Mouse (Mus musculus) midbrain, embryonic 14.5 days (tissue): ENCODE data around the gene Flot2. TPM values are rescaled to one million over a fixed set of nuclear protein-coding genes. Genes with fewer than 3 reads are reported as not detected.

Experiments
- ATAC-seq: fragments of 200-750 bp; cut with Nextera tagmentation; 2 replicates; pipeline ENCODE4 v1.8.0; 2017; ENCODE audit warnings: moderate number of reproducible peaks, moderate library complexity; ENCODE audit not compliant: low FRiP score, low TSS enrichment
- DNase-seq: peaks from one replicate; pipeline ENCODE4 v3.0.0-alpha.2; 2015
- H3K27ac ChIP-seq: fragments of 300-500 bp; sonication (generic); replicated peaks from 2 replicates; pipeline ENCODE4 v1.5.1; 2014; ENCODE audit warnings: mild to moderate bottlenecking, low read depth, low read length, moderate library complexity
- H3K27me3 ChIP-seq: fragments of 300-500 bp; sonication (generic); 2 replicates; pipeline ENCODE4 v1.6.1; 2014; ENCODE audit warnings: low read length, control low read depth, mixed read lengths; ENCODE audit not compliant: control insufficient read depth, insufficient read depth
- H3K36me3 ChIP-seq: fragments of 300-500 bp; sonication (generic); 2 replicates; pipeline ENCODE4 v1.6.1; 2014; ENCODE audit warnings: low read length, control low read depth; ENCODE audit not compliant: control insufficient read depth, insufficient read depth
- H3K4me1 ChIP-seq: fragments of 300-500 bp; sonication (generic); 2 replicates; pipeline ENCODE4 v1.6.1; 2014; ENCODE audit warnings: mild to moderate bottlenecking, antibody characterized with exemption, low read length, control low read depth; ENCODE audit not compliant: control insufficient read depth, insufficient read depth
- H3K4me2 ChIP-seq: fragments of 300-500 bp; sonication (generic); 2 replicates; pipeline ENCODE4 v1.6.1; 2014; ENCODE audit warnings: mild to moderate bottlenecking, low read length, moderate library complexity
- H3K4me3 ChIP-seq: fragments of 300-500 bp; sonication (generic); replicated peaks from 2 replicates; pipeline ENCODE4 v1.5.1; 2014; ENCODE audit warnings: low read depth, low read length
- H3K9ac ChIP-seq: fragments of 300-500 bp; sonication (generic); replicated peaks from 2 replicates; pipeline ENCODE4 v1.6.1; 2014; ENCODE audit warnings: mild to moderate bottlenecking, low read length, moderate library complexity
- H3K9me3 ChIP-seq: fragments of 300-500 bp; sonication (generic); 2 replicates; pipeline ENCODE4 v1.6.1; 2016; ENCODE audit warnings: low read length, control low read depth, mixed read lengths; ENCODE audit not compliant: control insufficient read depth
- WGBS: fragments of 180-500 bp; shearing (Covaris S2); extraction: QIAGEN DNeasy Blood & Tissue Kit; methylation state at CpG from one replicate; pipeline ENCODE4 v1.1.7; 2014; 5-methylcytosine and 5-hydroxymethylcytosine counted together
- polyA plus RNA-seq: library from polyadenylated mRNA; unstranded; fragments of >200 nt; fragmentation: Nextera tagmentation; extraction: Ambion mirVana; gene quantifications from 2 replicates; pipeline ENCODE4 v1.2.1, GENCODE M21; 2014

The Flot2 gene
- polyA plus RNA-seq, 1 experiment from 2014 or later: 64.8 TPM

DNA sequence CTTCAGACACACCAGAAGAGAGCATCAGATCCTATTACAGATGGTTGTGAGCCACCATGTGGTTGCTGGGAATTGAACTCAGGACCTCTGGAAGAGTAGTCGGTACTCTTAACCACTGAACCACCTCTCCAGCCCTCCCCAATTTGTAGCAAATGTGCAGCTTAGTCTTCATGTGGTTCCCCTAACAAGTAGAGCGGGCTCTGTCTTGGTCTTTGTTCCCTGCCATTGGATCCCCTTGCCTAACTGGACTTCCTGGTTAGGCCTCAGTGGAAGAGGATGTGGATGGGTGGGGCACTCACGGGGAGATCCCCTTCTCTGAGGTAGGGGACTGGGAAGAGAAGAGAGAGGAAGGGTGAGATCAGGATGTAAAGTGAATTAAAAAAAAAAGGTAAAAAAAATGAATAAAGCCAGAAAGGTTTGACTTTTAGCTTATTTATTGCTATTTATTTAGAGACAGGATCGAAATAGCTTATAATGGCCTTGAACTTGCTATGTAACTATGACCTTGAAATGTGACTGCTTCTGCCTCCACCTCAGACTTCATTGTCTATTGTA is 49.3 kb downstream of the Flot2 start:
- no peaks in the 10 kb centered on the region for H3K27me3 ChIP-seq
- H3K4me1 ChIP-seq: no peaks in the 10 kb centered on the region
- no peak overlapping the region for H3K4me2 ChIP-seq
- no peaks in the 10 kb centered on the region for H3K36me3 ChIP-seq
- DNase-seq: no peak
- no peaks in the 10 kb centered on the region for H3K9me3 ChIP-seq
- WGBS: 79% methylated on average over 4 of the region's 4 CpGs
- ATAC-seq: no peak
- H3K27ac ChIP-seq: no peak overlapping the region
- H3K9ac ChIP-seq: no peak overlapping the region
- no peak overlapping the region for H3K4me3 ChIP-seq

DNA sequence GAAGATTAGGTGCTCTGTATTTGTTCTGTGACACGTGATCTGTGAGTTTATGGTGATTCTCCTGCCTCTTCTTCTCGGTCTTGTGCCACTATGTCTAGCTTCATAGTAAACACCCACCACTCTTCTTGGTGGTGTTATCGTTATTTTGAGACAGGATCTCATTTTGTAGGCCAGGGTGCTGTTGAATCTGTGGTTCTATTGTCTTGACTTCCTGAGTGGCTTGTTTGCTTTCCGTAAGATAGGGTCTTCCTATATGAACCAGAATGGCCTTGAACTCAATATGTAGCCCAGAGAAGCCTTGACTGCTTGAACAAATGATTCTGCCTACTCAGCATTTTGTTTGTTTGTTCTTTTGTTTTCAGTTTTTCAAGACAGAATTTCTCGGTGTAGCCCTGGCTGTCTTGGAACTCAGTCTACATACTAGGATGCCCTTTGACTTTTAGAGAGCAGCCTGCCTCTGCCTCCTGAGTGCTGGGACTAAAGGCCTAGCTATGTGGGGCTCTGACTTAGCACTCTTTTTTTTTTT is 50.1 kb downstream of the Flot2 start:
- DNase-seq: no peak
- H3K9me3 ChIP-seq: no peaks in the 10 kb centered on the region
- H3K27ac ChIP-seq: no peak overlapping the region

DNA sequence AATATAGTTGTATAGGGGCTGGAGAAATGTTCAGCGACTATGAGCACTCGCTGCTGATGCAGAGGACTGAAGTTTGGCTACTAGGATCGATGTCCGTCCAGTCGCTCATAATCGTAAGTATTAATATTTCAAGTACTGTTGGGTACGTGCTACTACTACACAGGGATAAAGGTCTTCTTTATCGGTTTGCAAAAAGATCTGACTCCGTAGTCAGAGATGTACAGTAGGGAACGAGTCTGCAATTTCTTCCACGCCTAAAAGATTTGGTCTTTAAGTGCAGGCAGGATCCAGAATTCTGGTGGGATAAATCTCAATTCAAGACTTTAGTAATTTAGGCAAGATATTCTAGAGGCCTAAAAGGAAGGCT is 56.4 kb downstream of the Flot2 start:
- peaks cover 23% of the 10 kb centered on the region for H3K4me1 ChIP-seq
- peak overlapping the region; percentile 68 for H3K4me2 ChIP-seq
- 53% methylated on average over 11 of the region's 11 CpGs for WGBS
- H3K27ac ChIP-seq: peak overlapping the region; percentile 83
- H3K9me3 ChIP-seq: no peaks in the 10 kb centered on the region
- DNase-seq (no peak), ATAC-seq (no peak)
- no peaks in the 10 kb centered on the region for H3K36me3 ChIP-seq
- H3K27me3 ChIP-seq: no peaks in the 10 kb centered on the region
- H3K9ac ChIP-seq: peak overlapping the region; percentile 82
- peak overlapping the region; percentile 83 for H3K4me3 ChIP-seq

More for the DNA sequence above, 50.1 kb downstream of the Flot2 start:
- H3K4me3 ChIP-seq: no peak overlapping the region
- no peaks in the 10 kb centered on the region for H3K36me3 ChIP-seq
- H3K4me2 ChIP-seq: no peak overlapping the region
- no peaks in the 10 kb centered on the region for H3K27me3 ChIP-seq
- 85% methylated on average over 5 of the region's 5 CpGs for WGBS
- no peaks in the 10 kb centered on the region for H3K4me1 ChIP-seq
- H3K9ac ChIP-seq: no peak overlapping the region
- ATAC-seq: no peak

DNA sequence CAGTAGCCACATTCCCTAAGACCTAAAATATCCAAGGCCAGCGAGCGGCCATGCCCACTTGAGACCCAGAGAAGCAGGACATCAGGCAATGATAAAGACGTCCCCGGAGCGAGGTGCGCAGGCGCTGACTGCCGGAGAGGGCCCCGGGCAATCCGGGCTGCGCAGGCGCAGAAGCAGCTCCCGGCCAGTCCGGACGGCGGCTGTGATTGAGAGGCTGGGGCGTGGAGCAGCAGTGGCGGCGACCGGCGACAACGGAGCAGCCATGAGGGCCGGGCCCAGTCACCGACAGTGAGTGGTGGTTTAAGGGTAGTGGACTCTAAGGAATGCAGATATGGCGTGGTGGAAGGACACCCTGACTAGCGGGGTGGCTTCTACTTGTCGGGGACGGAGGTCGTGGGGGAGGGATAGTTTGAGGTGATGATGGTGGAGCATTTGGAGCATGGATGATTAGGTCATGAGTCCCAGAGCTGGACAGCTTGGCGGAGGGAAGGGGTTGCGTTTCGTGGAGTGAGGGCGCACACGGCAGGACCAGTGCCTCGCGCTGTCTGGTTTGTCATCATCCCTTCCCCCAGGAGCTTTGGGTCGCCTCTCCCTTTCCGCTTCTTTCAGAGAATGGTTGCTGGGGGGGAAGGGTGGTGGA is 56.9 kb downstream of the Flot2 start, which contains the start of gene Fam222b:
Gene Fam222b, plus strand, starts transcription at position 157 of the 640 bp plus-strand sequence.
- H3K9ac ChIP-seq: peak within 1 kb of the TSS; percentile 82
- WGBS: under 1% methylated on average over 38 of the region's 38 CpGs
- H3K9me3 ChIP-seq: no peaks in the 10 kb centered on the region
- H3K27me3 ChIP-seq: no peaks in the 10 kb centered on the region
- ATAC-seq: peak; percentile 88
- H3K36me3 ChIP-seq: no peaks in the 10 kb centered on the region
- H3K4me3 ChIP-seq: peak within 1 kb of the TSS; percentile 83
- DNase-seq: peak; percentile 96
- H3K4me2 ChIP-seq: peak within 1 kb of the TSS; percentile 68
- H3K4me1 ChIP-seq: peaks cover 23% of the 10 kb centered on the region
- H3K27ac ChIP-seq: peak within 1 kb of the TSS; percentile 83

DNA sequence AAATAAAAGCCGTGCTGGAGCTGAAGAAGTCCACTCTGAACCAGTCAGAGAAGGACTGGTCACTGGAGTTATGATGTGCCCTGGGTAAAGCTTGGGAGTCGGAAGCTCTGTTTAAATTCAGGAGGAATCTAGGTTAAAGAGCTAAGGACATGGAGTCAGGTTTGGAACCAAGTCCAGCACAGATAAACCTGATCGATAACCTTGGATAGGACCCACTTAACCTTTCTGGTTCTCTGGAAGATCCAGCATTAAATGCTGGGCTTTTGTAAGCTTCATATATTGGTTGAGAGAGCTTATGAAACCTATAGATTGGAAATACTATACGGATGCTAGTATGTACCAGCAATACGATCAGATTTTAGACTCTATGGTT is 57.4 kb downstream of the Flot2 start:
- Histone ChIP-seq H3K4me2 (peak overlapping the region; percentile 68), H3K9me3 (no peaks in the 10 kb centered on the region), H3K27ac (peak overlapping the region; percentile 83), H3K4me1 (peaks cover 23% of the 10 kb centered on the region), H3K4me3 (peak overlapping the region; percentile 83), H3K36me3 (no peaks in the 10 kb centered on the region), H3K27me3 (no peaks in the 10 kb centered on the region), H3K9ac (peak overlapping the region; percentile 82)
- WGBS: 26% methylated on average over 5 of the region's 5 CpGs
- ATAC-seq: no peak
- DNase-seq: no peak

DNA sequence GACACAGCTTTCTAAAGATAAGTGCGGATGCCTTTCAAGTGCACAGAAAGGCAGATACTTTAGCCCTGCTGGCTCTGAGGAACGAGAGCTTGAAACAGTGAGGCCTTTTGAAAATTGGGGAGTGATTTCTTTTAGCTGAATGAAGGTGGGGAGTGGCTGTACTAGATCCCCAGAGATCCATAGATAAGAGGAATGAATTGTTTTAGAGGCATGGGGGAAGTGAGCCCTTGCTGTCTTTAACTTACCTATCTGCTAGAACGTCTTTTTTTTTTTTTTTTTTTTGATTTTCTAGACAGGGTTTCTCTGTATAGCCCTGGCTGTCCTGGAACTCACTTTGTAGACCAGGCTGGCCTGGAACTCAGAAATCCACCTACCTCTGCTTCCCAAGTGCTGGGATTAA is 59.3 kb downstream of the Flot2 start:
- DNase-seq (no peak), ATAC-seq (no peak)
- peak overlapping the region; percentile 39 for H3K4me2 ChIP-seq
- H3K4me3 ChIP-seq: peak overlapping the region; percentile 10; the same call in 1 of the 2 replicates
- no peak overlapping the region for H3K9ac ChIP-seq
- no peaks in the 10 kb centered on the region for H3K27me3 ChIP-seq
- H3K4me1 ChIP-seq: peaks cover 23% of the 10 kb centered on the region
- H3K27ac ChIP-seq: no peak overlapping the region
- 0 out of 2 replicates have a peak, but pooled peaks cover 3% of the 10 kb centered on the region for H3K36me3 ChIP-seq
- H3K9me3 ChIP-seq: no peaks in the 10 kb centered on the region
- WGBS: 52% methylated on average over 3 of the region's 3 CpGs

DNA sequence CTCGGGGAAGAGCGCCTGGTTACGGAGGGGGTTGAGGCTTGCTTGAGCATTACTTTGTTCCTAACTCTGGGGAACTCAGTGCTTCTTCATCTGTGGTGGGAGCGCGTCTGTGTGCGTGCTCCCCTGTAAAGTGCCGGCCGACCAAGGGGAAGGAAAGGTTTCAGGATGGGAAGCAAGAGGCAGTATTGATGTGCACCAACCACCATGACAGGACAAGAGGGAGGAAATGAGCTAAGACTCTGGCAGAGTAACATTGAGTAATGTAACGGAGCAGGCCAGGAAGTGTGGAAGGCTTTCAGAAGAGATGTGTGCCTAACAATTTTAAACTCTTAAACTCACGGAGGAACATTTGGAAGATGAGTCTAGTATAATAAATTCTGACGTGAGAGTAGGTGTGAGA is 63.0 kb downstream of the Flot2 start:
- WGBS: 94% methylated on average over 11 of the region's 11 CpGs
- Histone ChIP-seq H3K4me1 (peaks cover 16% of the 10 kb centered on the region), H3K27ac (no peak overlapping the region), H3K9ac (no peak overlapping the region), H3K4me3 (no peak overlapping the region), H3K27me3 (no peaks in the 10 kb centered on the region), H3K4me2 (no peak overlapping the region), H3K9me3 (no peaks in the 10 kb centered on the region), H3K36me3 (0 out of 2 replicates have a peak, but pooled peaks cover 3% of the 10 kb centered on the region)
- ATAC-seq (no peak), DNase-seq (no peak)

DNA sequence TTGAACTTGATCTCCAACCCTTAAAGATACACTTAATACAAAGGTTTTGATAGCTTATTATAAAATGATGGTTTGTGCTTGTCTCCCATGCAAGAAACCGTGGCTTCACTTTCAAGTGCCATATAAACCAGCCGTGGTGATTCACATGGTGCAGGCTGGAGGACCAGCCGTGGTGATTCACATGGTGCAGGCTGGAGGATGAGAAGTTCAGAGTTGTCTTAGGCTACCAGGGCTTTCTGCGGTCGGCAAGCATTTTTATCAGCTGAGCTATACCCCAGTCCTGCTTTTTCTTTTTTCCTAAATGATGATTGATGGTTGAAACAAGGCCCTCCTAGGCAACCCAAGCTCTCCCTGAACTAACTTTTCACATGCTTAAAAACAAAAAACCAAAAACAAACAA is 64.4 kb downstream of the Flot2 start:
- Histone ChIP-seq H3K27ac (no peak overlapping the region), H3K9ac (no peak overlapping the region), H3K27me3 (no peaks in the 10 kb centered on the region), H3K9me3 (no peaks in the 10 kb centered on the region), H3K36me3 (0 out of 2 replicates have a peak, but pooled peaks cover 3% of the 10 kb centered on the region), H3K4me3 (no peak overlapping the region), H3K4me2 (no peak overlapping the region), H3K4me1 (0 out of 2 replicates have a peak, but pooled peaks cover 5% of the 10 kb centered on the region)
- ATAC-seq: no peak
- 90% methylated on average over 5 of the region's 5 CpGs for WGBS
- DNase-seq: no peak
